Mouse (Mus musculus): ENCODE results near the gene Gas1.

GRCm38 (mm10) chr13:60222336-60222735, 45.2 kb upstream of the Gas1 start:
- TF ChIP-seq CTCF (IDR thresholded peaks at IDR 0.05; ENCODE audit: insufficient read depth, low read length) (no peak), POLR2A (IDR thresholded peaks at IDR 0.05; ENCODE audit: borderline replicate concordance, extremely low read depth, low read depth, low read length) (no peak)
